Mouse (Mus musculus) kidney, adult 2 months (tissue): ENCODE measurements around the gene Ptpra. TPM values are rescaled to one million over a fixed set of nuclear protein-coding genes. Genes with fewer than 3 reads are reported as not detected.

Source experiments
- DNase-seq: peaks from one replicate; pipeline ENCODE4 v3.0.0; 2021
- H3K27ac ChIP-seq: fragments of 200-500 bp; 2 replicates; pipeline ENCODE4 v1.5.1; 2012; ENCODE audit warnings: low read depth, low read length, control low read depth, inconsistent platforms; ENCODE audit not compliant: insufficient read depth
- H3K27me3 ChIP-seq: fragments of 200-500 bp; replicated peaks from 2 replicates; pipeline ENCODE4 v1.6.1; 2012; ENCODE audit warnings: mild to moderate bottlenecking, moderate library complexity, low read length, inconsistent platforms; ENCODE audit not compliant: control insufficient read depth, insufficient read depth
- H3K36me3 ChIP-seq: fragments of 200-500 bp; 2 replicates; pipeline ENCODE4 v1.6.1; 2012; ENCODE audit warnings: mild to moderate bottlenecking, moderate library complexity, low read length, inconsistent platforms; ENCODE audit not compliant: control insufficient read depth, insufficient read depth
- H3K4me1 ChIP-seq: fragments of 200-500 bp; 2 replicates; pipeline ENCODE4 v1.6.1; 2011; ENCODE audit warnings: low read length; ENCODE audit not compliant: control insufficient read depth, insufficient read depth
- H3K4me3 ChIP-seq: fragments of 200-500 bp; 2 replicates; pipeline ENCODE4 v1.5.1; 2011; ENCODE audit warnings: mild to moderate bottlenecking, low read depth, low read length, control low read depth; ENCODE audit not compliant: insufficient read depth
- CTCF ChIP-seq: fragments of 200-500 bp; conservative IDR thresholded peaks from 2 replicates; pipeline ENCODE4 v1.5.1; 2011; ENCODE audit warnings: low read depth, mild to moderate bottlenecking, control low read depth, low read length, moderate library complexity, mixed read lengths; ENCODE audit not compliant: insufficient read depth, insufficient read length
- POLR2A ChIP-seq: fragments of 200-500 bp; IDR thresholded peaks from one replicate; pipeline ENCODE4 v1.6.1; 2011; ENCODE audit warnings: low read depth, low read length, control low read depth
- WGBS: fragments of 180-500 bp; shearing (Covaris S2); methylation state at CpG from one replicate; pipeline ENCODE4 v1.1.7; 2018; 5-methylcytosine and 5-hydroxymethylcytosine counted together
- polyA plus RNA-seq: library from polyadenylated mRNA; depleted of rRNA; stranded (reverse); fragments of >200 nt; gene quantifications from 2 replicates; pipeline ENCODE4 v1.2.3, GENCODE M21; 2012

Ptpra gene
- polyA plus RNA-seq, 1 experiment: 49.9 TPM

DNA sequence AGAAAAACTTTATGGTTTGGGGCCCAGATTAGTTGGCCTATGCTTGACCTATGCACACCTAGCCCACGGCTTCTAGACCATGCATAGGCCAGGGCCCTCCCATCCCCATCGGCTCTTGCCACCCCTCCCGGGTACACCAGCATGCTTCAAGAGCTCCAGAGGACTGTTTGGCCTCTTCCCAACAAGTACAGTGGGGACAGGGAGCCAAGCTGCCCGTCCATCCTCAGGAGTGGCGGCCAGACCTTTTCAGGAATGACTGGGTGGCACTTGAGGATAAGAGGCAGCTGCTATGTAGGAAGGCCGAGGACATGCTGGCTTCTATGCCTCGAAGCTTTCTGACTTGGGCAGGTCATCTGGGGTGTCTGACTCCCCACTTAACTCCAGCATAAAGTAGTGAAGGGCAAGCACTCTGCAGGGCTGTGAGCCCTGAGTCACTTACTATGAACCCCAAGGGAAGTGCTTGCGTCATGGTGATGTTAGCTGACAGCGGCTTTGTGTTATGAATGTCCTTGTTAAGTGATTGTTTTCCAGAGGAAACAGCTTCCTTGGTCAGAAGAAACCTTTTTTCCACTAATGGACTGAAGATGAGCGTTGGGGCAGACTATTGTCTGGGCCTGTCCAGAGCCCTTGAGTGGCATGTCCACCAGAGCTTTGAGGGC, 134.0 kb downstream of the Ptpra start:
- Histone ChIP-seq H3K4me3 (no peak overlapping the region), H3K27me3 (peaks cover 3% of the 10 kb centered on the region), H3K4me1 (no peaks in the 10 kb centered on the region), H3K36me3 (no peaks in the 10 kb centered on the region), H3K27ac (no peak overlapping the region)
- DNase-seq: no peak
- WGBS: 79% methylated on average over 10 of the region's 10 CpGs
- no peak for TF ChIP-seq CTCF
- TF ChIP-seq POLR2A: no peak

DNA sequence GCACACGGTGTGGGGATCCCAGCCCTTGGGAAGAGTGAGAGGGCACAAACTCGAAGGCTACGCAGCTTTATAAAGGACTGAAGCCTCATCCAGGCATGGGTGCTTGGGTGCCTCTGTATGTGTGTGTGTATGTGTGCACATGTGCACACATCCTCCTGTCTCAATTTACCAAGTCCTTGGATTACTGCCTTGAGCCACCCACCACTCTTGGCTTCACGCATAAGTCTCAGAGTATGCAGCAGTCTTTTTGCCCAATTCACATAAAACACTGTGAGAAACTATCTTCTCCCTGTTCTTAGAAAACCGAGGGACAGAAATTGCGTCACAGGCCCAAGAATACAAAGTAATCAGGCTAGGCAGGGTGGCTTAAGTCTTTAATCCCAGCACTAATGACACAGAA, 135.9 kb downstream of the Ptpra start:
- Histone ChIP-seq H3K36me3 (no peaks in the 10 kb centered on the region), H3K27ac (no peak overlapping the region), H3K4me1 (no peaks in the 10 kb centered on the region), H3K4me3 (no peak overlapping the region), H3K27me3 (no peaks in the 10 kb centered on the region)
- WGBS: 88% methylated on average over 6 of the region's 6 CpGs
- no peak for DNase-seq
- TF ChIP-seq POLR2A: no peak
- TF ChIP-seq CTCF: no peak

DNA sequence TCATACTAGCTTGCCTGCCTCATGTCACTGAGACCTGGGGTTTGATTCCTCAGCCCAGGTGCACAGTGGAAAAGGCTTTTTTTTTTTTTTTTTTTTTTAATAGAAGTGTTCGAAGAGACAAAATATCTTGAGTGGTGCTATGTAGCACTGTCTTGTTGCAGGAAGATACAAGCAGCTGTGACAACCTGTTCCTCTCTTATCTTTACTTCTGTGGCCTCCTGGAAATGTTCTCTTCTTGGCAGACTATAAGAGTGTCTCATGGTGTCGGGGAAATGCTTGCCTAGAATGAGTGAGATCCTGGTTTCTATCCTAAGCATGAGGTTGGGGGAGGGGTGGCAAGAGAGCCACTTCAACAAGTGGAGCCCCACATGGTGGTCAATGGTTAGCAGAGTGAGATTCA, 138.3 kb downstream of the Ptpra start:
- H3K4me1 ChIP-seq: no peaks in the 10 kb centered on the region
- 82% methylated on average over 2 of the region's 2 CpGs for WGBS
- H3K4me3 ChIP-seq: no peak overlapping the region
- no peaks in the 10 kb centered on the region for H3K27me3 ChIP-seq
- TF ChIP-seq POLR2A (no peak), CTCF (no peak)
- H3K36me3 ChIP-seq: no peaks in the 10 kb centered on the region
- DNase-seq: no peak
- no peak overlapping the region for H3K27ac ChIP-seq

DNA sequence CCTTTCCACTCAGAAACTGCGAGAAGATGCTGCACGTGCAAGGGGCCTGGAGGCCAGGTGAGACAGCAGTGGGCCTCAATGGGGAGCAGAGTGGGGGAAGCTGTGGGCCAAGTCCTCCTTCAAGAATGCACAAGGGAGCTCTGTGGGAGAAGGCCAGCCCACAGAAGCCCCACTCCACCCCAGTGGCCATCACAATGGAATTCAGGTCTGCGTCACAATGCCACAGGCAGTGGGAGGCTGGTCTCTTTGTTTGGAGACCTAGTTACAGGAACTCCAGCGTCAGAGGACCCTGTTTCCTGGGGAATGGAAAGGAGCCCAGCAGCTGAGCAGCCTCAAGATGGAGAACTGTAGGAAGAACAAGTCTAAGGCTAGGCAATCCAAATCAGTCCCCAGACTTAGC, 139.1 kb downstream of the Ptpra start:
- Histone ChIP-seq H3K27me3 (no peaks in the 10 kb centered on the region), H3K27ac (no peak overlapping the region), H3K4me3 (no peak overlapping the region), H3K36me3 (no peaks in the 10 kb centered on the region), H3K4me1 (no peaks in the 10 kb centered on the region)
- 72% methylated on average over 4 of the region's 4 CpGs for WGBS
- no peak for TF ChIP-seq POLR2A
- no peak for TF ChIP-seq CTCF
- no peak for DNase-seq

DNA sequence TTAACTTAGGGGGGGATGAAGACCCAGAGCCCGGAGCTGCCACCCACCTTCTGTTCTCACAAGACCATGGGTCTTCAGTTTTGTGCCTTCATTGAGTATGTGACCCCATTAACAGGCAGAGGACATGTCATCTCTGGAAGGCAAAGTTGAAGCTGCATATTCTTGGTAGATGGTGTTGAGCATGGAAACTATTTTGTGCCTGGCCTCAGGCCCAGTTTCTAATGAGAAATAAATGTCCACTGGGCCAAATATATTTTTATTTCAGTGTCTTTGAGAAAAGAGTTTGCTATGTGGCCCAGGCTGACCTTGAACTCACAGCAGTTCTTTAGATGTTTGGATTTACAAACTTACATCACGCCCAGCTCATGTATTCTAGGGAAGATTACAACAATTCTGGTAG, 139.7 kb downstream of the Ptpra start:
- Histone ChIP-seq H3K27ac (no peak overlapping the region), H3K4me3 (no peak overlapping the region), H3K4me1 (no peaks in the 10 kb centered on the region), H3K27me3 (no peaks in the 10 kb centered on the region), H3K36me3 (no peaks in the 10 kb centered on the region)
- WGBS: 87% methylated on average over 2 of the region's 2 CpGs
- DNase-seq: no peak
- TF ChIP-seq CTCF (no peak), POLR2A (no peak)

DNA sequence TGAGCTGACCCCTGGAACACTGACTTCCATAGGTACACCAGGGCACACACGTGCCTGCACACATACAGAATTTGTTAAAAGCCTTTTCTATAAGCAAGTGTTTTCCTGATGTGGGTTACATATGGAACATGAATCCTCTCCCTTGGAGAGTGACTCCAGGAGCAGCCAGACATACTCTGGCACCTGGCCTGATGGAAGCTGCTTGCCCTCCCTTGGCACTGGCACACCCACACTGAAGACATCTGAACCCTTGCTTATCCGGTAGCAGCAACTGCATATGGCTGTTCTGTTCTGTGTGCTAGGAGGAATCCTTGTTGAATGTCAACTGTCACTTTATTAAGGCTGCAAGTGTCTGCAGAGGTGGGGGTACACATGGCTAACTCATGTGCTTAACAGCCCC, 140.9 kb downstream of the Ptpra start:
- H3K4me1 ChIP-seq: no peaks in the 10 kb centered on the region
- H3K27me3 ChIP-seq: no peaks in the 10 kb centered on the region
- WGBS: 94% methylated on average over 2 of the region's 2 CpGs
- H3K27ac ChIP-seq: no peak overlapping the region
- H3K36me3 ChIP-seq: no peaks in the 10 kb centered on the region
- H3K4me3 ChIP-seq: no peak overlapping the region
- DNase-seq: no peak
- no peak for TF ChIP-seq POLR2A
- no peak for TF ChIP-seq CTCF

DNA sequence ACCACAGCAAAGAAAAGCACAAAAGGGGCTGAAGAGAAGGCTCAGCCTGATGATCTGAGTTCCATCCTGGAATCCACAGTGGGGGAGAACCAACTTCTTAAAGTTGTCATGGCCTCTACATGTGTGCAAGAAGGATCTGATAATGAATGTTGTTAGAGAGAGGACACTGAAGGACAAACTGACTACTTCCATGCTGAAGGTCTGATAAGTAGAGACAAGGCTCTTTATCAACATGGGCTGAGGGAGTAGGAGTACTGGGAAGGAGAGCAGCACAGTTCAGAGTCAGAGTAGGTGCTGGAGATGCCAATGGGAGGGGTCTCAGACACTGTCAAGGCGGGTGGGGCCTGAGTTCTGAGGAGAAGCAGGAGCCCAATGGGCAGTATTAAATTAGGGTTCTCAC, 145.5 kb downstream of the Ptpra start:
- Histone ChIP-seq H3K4me1 (no peaks in the 10 kb centered on the region), H3K27me3 (no peaks in the 10 kb centered on the region), H3K27ac (no peak overlapping the region), H3K4me3 (no peak overlapping the region), H3K36me3 (no peaks in the 10 kb centered on the region; the same call in 1 of the 2 replicates)
- DNase-seq: no peak
- TF ChIP-seq POLR2A: no peak
- 86% methylated on average over 1 of the region's 1 CpGs for WGBS
